Mouse (Mus musculus) B cell, adult 62 days (primary cell): ENCODE data around the gene Arhgap40. TPM values are rescaled to one million over a fixed set of nuclear protein-coding genes. Genes with fewer than 3 reads are reported as not detected.

Source experiments
- total RNA-seq: library from RNA; stranded (reverse); gene quantifications from 4 replicates; pipeline ENCODE4 v1.2.4, GENCODE M21; 2023

Gene Arhgap40
- total RNA-seq, result 0.67 TPM in 1 of 4 replicates, not detected in the others

DNA sequence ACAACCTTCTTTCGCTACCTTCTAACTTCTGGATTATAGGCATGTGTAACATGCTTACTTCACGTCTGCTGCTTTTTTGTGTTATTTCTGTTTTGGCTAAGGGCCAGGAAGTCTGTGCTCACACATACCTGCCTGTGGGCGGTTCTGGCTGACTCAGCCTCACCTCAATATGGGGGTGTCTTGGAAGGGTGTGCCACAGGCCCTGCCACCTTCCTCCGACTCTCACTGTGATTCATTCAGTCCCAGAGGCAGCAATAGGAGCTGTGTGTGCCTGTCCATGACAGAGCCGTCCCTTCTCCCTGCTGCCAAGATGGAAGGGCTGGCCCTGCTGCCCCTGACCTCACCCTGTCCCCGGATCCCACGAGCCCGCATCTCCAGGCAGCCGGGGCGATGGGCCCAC is at the start of gene Arhgap40:
TSS of gene Arhgap40 (plus strand) at position 269 of the 400 bp plus-strand sequence.

DNA sequence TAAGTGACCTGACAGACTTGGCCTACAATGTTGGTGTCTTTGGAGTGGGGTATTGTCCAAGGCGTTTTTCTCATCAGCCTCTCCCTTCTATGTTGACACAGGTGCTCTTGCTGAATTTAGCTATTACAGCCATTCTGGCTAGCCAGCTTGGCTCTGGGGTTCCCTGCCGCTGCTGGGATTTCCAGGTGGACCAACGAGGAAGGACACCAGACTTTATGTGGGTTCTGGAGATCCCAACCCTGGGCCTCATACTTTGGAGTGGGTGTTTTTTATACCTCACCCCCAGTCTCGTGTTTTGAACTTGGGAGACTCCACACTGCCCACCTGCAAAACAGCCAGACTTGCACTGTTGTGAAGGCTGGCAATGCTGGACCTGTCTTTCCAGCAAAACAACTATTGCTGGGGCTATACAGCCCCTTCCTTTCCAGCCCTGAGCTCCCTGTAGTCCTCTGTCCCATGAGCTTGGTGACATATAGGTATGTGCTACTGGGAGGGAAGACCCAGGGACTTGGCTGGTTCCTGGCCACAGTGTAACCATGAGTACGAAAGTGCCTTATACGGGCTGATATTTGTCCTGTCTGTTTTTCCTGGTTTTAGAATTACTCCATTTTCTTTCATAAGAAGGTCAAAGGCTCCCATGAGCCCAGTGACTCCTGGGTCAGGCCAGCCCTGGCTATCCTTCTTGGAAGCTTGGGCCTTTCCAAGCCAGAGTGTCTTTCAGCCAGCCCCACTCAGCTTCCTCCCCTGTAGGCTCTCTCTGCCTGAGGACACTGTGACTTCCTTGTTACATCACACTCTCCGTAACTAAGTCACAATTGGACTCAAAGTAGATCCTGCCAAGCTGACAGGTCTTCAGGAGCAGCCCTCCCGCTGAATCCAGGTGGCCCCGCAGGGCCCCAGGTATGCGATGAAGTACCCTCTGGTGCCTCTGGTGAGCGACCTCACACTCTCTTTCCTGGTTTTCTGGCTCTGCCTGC is 10.5 kb upstream of the Arhgap40 start, which contains the start of gene Adig:
TSS of gene Adig (plus strand) at position 777 of the 977 bp plus-strand sequence.

Other genes with a start within 250 kb of the Arhgap40 start
- not detected in 4 replicates for gene Lbp, start 206.3 kb upstream of the Arhgap40 start, total RNA-seq
- not detected in 4 replicates for gene Snhg11, start 137.2 kb upstream of the Arhgap40 start, total RNA-seq
- gene Ralgapb, start 102.9 kb upstream of the Arhgap40 start, total RNA-seq, result 59.7 to 72.3 TPM (median 66.7 TPM) in 4 replicates
- 1.9 to 4.4 TPM (median 2.5 TPM) in 4 replicates for gene Adig, start 10.2 kb upstream of the Arhgap40 start, total RNA-seq
- 0.39 to 0.49 TPM (median 0.44 TPM) in 3 of 4 replicates, not detected in the other for gene Slc32a1, start 98.0 kb downstream of the Arhgap40 start, total RNA-seq
- 49.2 to 53.1 TPM (median 50.0 TPM) in 4 replicates for gene Actr5, start 112.1 kb downstream of the Arhgap40 start, total RNA-seq
- gene Ppp1r16b, start 152.6 kb downstream of the Arhgap40 start, total RNA-seq, result 181 to 208 TPM (median 186 TPM) in 4 replicates